Mouse (Mus musculus) heart, embryonic 11.5 days (tissue): ENCODE data around the gene Olfr649. TPM values are rescaled to one million over a fixed set of nuclear protein-coding genes. Genes with fewer than 3 reads are reported as not detected.

Experiments used
- ATAC-seq: fragments of 200-750 bp; cut with Nextera tagmentation; replicated peaks from 2 replicates; pipeline ENCODE4 v1.8.0; 2017; ENCODE audit warnings: moderate library complexity; ENCODE audit not compliant: insufficient number of reproducible peaks, low FRiP score, low TSS enrichment
- H3K27ac ChIP-seq: fragments of 300-500 bp; sonication (generic); 2 replicates; pipeline ENCODE4 v1.5.1; 2014; ENCODE audit warnings: mild to moderate bottlenecking, low read depth, low read length
- H3K27me3 ChIP-seq: fragments of 300-500 bp; sonication (generic); 2 replicates; pipeline ENCODE4 v1.6.1; 2014; ENCODE audit warnings: mild to moderate bottlenecking, low read length, mixed read lengths; ENCODE audit not compliant: control insufficient read depth, insufficient read depth
- H3K36me3 ChIP-seq: fragments of 300-500 bp; sonication (generic); 2 replicates; pipeline ENCODE4 v1.6.1; 2014; ENCODE audit warnings: mild to moderate bottlenecking, low read length, moderate library complexity, mixed read lengths; ENCODE audit not compliant: control insufficient read depth, insufficient read depth
- H3K4me1 ChIP-seq: fragments of 300-500 bp; sonication (generic); 2 replicates; pipeline ENCODE4 v1.6.1; 2014; ENCODE audit warnings: low read length; ENCODE audit not compliant: control insufficient read depth, insufficient read depth
- H3K4me2 ChIP-seq: fragments of 300-500 bp; sonication (generic); 2 replicates; pipeline ENCODE4 v1.6.1; 2014; ENCODE audit warnings: mild to moderate bottlenecking, moderate library complexity
- H3K4me3 ChIP-seq: fragments of 300-500 bp; sonication (generic); 2 replicates; pipeline ENCODE4 v1.5.1; 2014; ENCODE audit warnings: low read depth, low read length
- H3K9ac ChIP-seq: fragments of 300-500 bp; sonication (generic); 2 replicates; pipeline ENCODE4 v1.6.1; 2014; ENCODE audit warnings: mild to moderate bottlenecking, low read depth, low read length, moderate library complexity
- H3K9me3 ChIP-seq: fragments of 300-500 bp; sonication (generic); replicated peaks from 2 replicates; pipeline ENCODE4 v1.6.1; 2016; ENCODE audit warnings: low read length; ENCODE audit not compliant: control insufficient read depth
- WGBS: fragments of 180-500 bp; shearing (Covaris S2); extraction: QIAGEN DNeasy Blood & Tissue Kit; methylation state at CpG from one replicate; pipeline ENCODE4 v1.1.7; 2014; ENCODE audit not compliant: insufficient replicate concordance; 5-methylcytosine and 5-hydroxymethylcytosine counted together
- polyA plus RNA-seq: library from polyadenylated mRNA; unstranded; fragments of >200 nt; fragmentation: Nextera tagmentation; extraction: Ambion mirVana; gene quantifications from 2 replicates; pipeline ENCODE4 v1.2.1, GENCODE M21; 2014

Gene Olfr649
- not detected in 2 replicates for polyA plus RNA-seq

- no peaks in the 10 kb centered on the region for H3K36me3 ChIP-seq
- WGBS: 68% methylated on average over 6 of the region's 6 CpGs
- no peak within 1 kb of the TSS for H3K27ac ChIP-seq
- ATAC-seq: no peak
- no peaks in the 10 kb centered on the region for H3K4me1 ChIP-seq
- no peak within 1 kb of the TSS for H3K4me2 ChIP-seq
- H3K9ac ChIP-seq: no peak within 1 kb of the TSS
- no peaks in the 10 kb centered on the region for H3K27me3 ChIP-seq
- H3K9me3 ChIP-seq: no peaks in the 10 kb centered on the region
- H3K4me3 ChIP-seq: no peak within 1 kb of the TSS
Measured at GRCm38 (mm10) chr7:104195885-104196284, at the start of gene Olfr649. Gene Olfr649 (minus strand): TSS chr7:104195985.

- no peak within 1 kb of the TSS for H3K27ac ChIP-seq
Measured at GRCm38 (mm10) chr7:104244287-104245181, 48.7 kb upstream of the Olfr649 start, which contains the start of gene Trim34a. Gene Trim34a (plus strand): TSS chr7:104244457.

GRCm38 (mm10) chr7:104243616-104244015, 47.8 kb upstream of the Olfr649 start:
- H3K4me1 ChIP-seq: 0 out of 2 replicates have a peak, but pooled peaks cover 3% of the 10 kb centered on the region
- no peak for ATAC-seq
- H3K9ac ChIP-seq: no peak overlapping the region
- H3K4me2 ChIP-seq: peak overlapping the region; percentile 71; the same call in 1 of the 2 replicates
- H3K36me3 ChIP-seq: no peaks in the 10 kb centered on the region
- no peak overlapping the region for H3K4me3 ChIP-seq
- no peaks in the 10 kb centered on the region for H3K27me3 ChIP-seq
- H3K27ac ChIP-seq: no peak overlapping the region
- H3K9me3 ChIP-seq: no peaks in the 10 kb centered on the region
- 45% methylated on average over 1 of the region's 1 CpGs for WGBS

More at GRCm38 (mm10) chr7:104244287-104245181, 48.7 kb upstream of the Olfr649 start, which contains the start of gene Trim34a:
- H3K4me1 ChIP-seq: 0 out of 2 replicates have a peak, but pooled peaks cover 3% of the 10 kb centered on the region
- ATAC-seq: peak; percentile 76; the same call in 1 of the 2 replicates
- H3K36me3 ChIP-seq: no peaks in the 10 kb centered on the region
- H3K9ac ChIP-seq: peak within 1 kb of the TSS; percentile 71
- 6% methylated on average over 13 of the region's 13 CpGs for WGBS
- no peaks in the 10 kb centered on the region for H3K27me3 ChIP-seq
- H3K9me3 ChIP-seq: no peaks in the 10 kb centered on the region
- H3K4me2 ChIP-seq: peak within 1 kb of the TSS; percentile 71
- peak within 1 kb of the TSS; percentile 54 for H3K4me3 ChIP-seq

- ATAC-seq: no peak
- no peaks in the 10 kb centered on the region for H3K9me3 ChIP-seq
- H3K36me3 ChIP-seq: no peaks in the 10 kb centered on the region
- no peak overlapping the region for H3K9ac ChIP-seq
- no peak overlapping the region for H3K4me3 ChIP-seq
- H3K27ac ChIP-seq: no peak overlapping the region
- no peaks in the 10 kb centered on the region for H3K27me3 ChIP-seq
- H3K4me1 ChIP-seq: 0 out of 2 replicates have a peak, but pooled peaks cover 3% of the 10 kb centered on the region
- no peak overlapping the region for H3K4me2 ChIP-seq
Measured at GRCm38 (mm10) chr7:104240857-104241256, 45.1 kb upstream of the Olfr649 start.

GRCm38 (mm10) chr7:104231203-104231602, 35.4 kb upstream of the Olfr649 start:
- Histone ChIP-seq H3K27ac (no peak overlapping the region), H3K9me3 (no peaks in the 10 kb centered on the region), H3K27me3 (no peaks in the 10 kb centered on the region), H3K4me2 (no peak overlapping the region), H3K9ac (no peak overlapping the region), H3K4me1 (no peaks in the 10 kb centered on the region), H3K4me3 (no peak overlapping the region), H3K36me3 (no peaks in the 10 kb centered on the region; the same call in 1 of the 2 replicates)
- 33% methylated on average over 2 of the region's 2 CpGs for WGBS
- no peak for ATAC-seq

GRCm38 (mm10) chr7:104218701-104219569, 23.1 kb upstream of the Olfr649 start, which contains the start of gene Trim6:
Gene Trim6 (plus strand): TSS chr7:104218793.
- H3K36me3 ChIP-seq: no peaks in the 10 kb centered on the region
- H3K27me3 ChIP-seq: no peaks in the 10 kb centered on the region
- H3K4me1 ChIP-seq: no peaks in the 10 kb centered on the region
- H3K4me3 ChIP-seq: peak within 1 kb of the TSS; percentile 54
- H3K27ac ChIP-seq: peak within 1 kb of the TSS; percentile 50
- ATAC-seq: peak; percentile 80
- H3K4me2 ChIP-seq: peak within 1 kb of the TSS; percentile 72
- H3K9ac ChIP-seq: peak within 1 kb of the TSS; percentile 75
- WGBS: 1% methylated on average over 37 of the region's 37 CpGs
- no peaks in the 10 kb centered on the region for H3K9me3 ChIP-seq

GRCm38 (mm10) chr7:104217881-104218280, 22.1 kb upstream of the Olfr649 start:
- no peak overlapping the region for H3K4me2 ChIP-seq
- no peaks in the 10 kb centered on the region for H3K27me3 ChIP-seq
- H3K27ac ChIP-seq: no peak overlapping the region
- H3K9me3 ChIP-seq: no peaks in the 10 kb centered on the region
- no peaks in the 10 kb centered on the region for H3K36me3 ChIP-seq
- no peak overlapping the region for H3K9ac ChIP-seq
- ATAC-seq: no peak
- no peak overlapping the region for H3K4me3 ChIP-seq
- 72% methylated on average over 2 of the region's 2 CpGs for WGBS
- no peaks in the 10 kb centered on the region for H3K4me1 ChIP-seq

- H3K36me3 ChIP-seq: no peaks in the 10 kb centered on the region
- no peak overlapping the region for H3K27ac ChIP-seq
- no peak overlapping the region for H3K4me3 ChIP-seq
- no peaks in the 10 kb centered on the region for H3K27me3 ChIP-seq
- no peak for ATAC-seq
- H3K4me2 ChIP-seq: no peak overlapping the region
- WGBS: 27% methylated on average over 1 of the region's 1 CpGs
- H3K9me3 ChIP-seq: no peaks in the 10 kb centered on the region
- no peaks in the 10 kb centered on the region for H3K4me1 ChIP-seq
- no peak overlapping the region for H3K9ac ChIP-seq
Measured at GRCm38 (mm10) chr7:104216011-104216535, 20.3 kb upstream of the Olfr649 start.
